Mouse (Mus musculus) layer of hippocampus, adult 11-12 months (tissue): ENCODE results near the gene Tm6sf2.

ENCODE experiments used
- DNase-seq: peaks from one replicate; pipeline ENCODE4 v3.0.0; 2022; ENCODE audit warnings: low spot score

Tm6sf2 gene

GRCm38 (mm10) chr8:70089296-70089960 lies 16.7 kb downstream of the Tm6sf2 start:
- DNase-seq, result no peak

GRCm38 (mm10) chr8:70092786-70093185 lies 20.1 kb downstream of the Tm6sf2 start:
- DNase-seq, result no peak

- DNase-seq, result no peak
Observed at GRCm38 (mm10) chr8:70099276-70099675, 26.6 kb downstream of the Tm6sf2 start.

- DNase-seq, result no peak
Observed at GRCm38 (mm10) chr8:70100241-70100640, 27.5 kb downstream of the Tm6sf2 start.

GRCm38 (mm10) chr8:70104506-70104905 lies 31.8 kb downstream of the Tm6sf2 start:
- DNase-seq, result no peak

- no peak for DNase-seq
Observed at GRCm38 (mm10) chr8:70104922-70105321, 32.2 kb downstream of the Tm6sf2 start.

- no peak for DNase-seq
Observed at GRCm38 (mm10) chr8:70110451-70110850, 37.7 kb downstream of the Tm6sf2 start.

- no peak for DNase-seq
Observed at GRCm38 (mm10) chr8:70111192-70111795, 38.6 kb downstream of the Tm6sf2 start.

GRCm38 (mm10) chr8:70112401-70113016 lies 39.8 kb downstream of the Tm6sf2 start:
- DNase-seq, result no peak

GRCm38 (mm10) chr8:70114488-70114887 lies 41.8 kb downstream of the Tm6sf2 start:
- DNase-seq, result no peak

- DNase-seq, result no peak
Observed at GRCm38 (mm10) chr8:70114892-70115291, 42.2 kb downstream of the Tm6sf2 start.

GRCm38 (mm10) chr8:70117611-70118010 lies 44.9 kb downstream of the Tm6sf2 start:
- no peak for DNase-seq

GRCm38 (mm10) chr8:70118726-70119700 lies 46.3 kb downstream of the Tm6sf2 start:
- DNase-seq, result peak; percentile 55

- peak; percentile 89 for DNase-seq
Observed at GRCm38 (mm10) chr8:70120667-70121066, 47.9 kb downstream of the Tm6sf2 start, which contains the start of gene Ncan. TSS of gene Ncan (minus strand) at chr8:70120873.

- DNase-seq, result no peak
Observed at GRCm38 (mm10) chr8:70122863-70123262, 50.1 kb downstream of the Tm6sf2 start.

GRCm38 (mm10) chr8:70124992-70125391 lies 52.3 kb downstream of the Tm6sf2 start:
- DNase-seq, result no peak

- peak; percentile 65 for DNase-seq
Observed at GRCm38 (mm10) chr8:70128435-70128834, 55.7 kb downstream of the Tm6sf2 start.

- DNase-seq, result peak; percentile 84
Observed at GRCm38 (mm10) chr8:70129309-70129952, 56.7 kb downstream of the Tm6sf2 start.
